Mouse (Mus musculus) granulocyte monocyte progenitor cell, adult 5-6 weeks (primary cell): ENCODE measurements around the gene Syce1l. TPM values are rescaled to one million over a fixed set of nuclear protein-coding genes. Genes with fewer than 3 reads are reported as not detected.

Experiments
- ATAC-seq: replicated peaks from 2 replicates; pipeline ENCODE4 v1.8.0; 2016; ENCODE audit warnings: mild to moderate bottlenecking, moderate TSS enrichment, inconsistent platforms; ENCODE audit not compliant: poor library complexity, severe bottlenecking
- total RNA-seq, 2 experiments: library from RNA; stranded (forward) in 1 of 2; stranded (reverse) in 1 of 2; fragments of 200-712, 200-1000 nt in 1 of 2; fragments of >200 nt in 1 of 2; fragmentation: Nextera tagmentation in 1 of 2; gene quantifications; 2 replicates each; pipeline ENCODE4 v1.2.3; 2014 to 2017

The Syce1l gene
- total RNA-seq (2014; fragmentation: Nextera tagmentation) (not detected in 2 replicates), total RNA-seq (2017) (not detected in 2 replicates)

DNA sequence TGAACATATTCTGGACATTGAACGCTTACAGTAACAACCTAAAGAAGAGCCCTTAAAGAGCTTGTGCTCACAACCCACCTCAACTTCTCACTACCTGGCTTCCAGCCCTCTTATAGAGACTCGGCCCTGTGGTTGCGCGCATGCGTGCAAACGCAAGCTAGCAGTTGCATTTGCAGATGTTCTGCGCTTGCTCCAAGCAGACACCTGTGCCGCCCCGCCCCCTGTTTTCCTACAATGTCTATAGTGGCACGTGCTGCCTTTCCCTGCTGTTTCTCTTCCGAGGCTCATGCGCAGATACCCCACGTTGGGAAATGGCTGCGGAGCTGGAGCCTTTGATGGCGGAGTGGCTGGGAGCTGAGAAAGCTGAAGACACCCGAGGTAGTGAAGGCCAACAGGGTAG lies at the start of gene Syce1l:
Gene Syce1l, plus strand, starts transcription at position 288 of the 400 bp plus-strand sequence.
- no peak for ATAC-seq

DNA sequence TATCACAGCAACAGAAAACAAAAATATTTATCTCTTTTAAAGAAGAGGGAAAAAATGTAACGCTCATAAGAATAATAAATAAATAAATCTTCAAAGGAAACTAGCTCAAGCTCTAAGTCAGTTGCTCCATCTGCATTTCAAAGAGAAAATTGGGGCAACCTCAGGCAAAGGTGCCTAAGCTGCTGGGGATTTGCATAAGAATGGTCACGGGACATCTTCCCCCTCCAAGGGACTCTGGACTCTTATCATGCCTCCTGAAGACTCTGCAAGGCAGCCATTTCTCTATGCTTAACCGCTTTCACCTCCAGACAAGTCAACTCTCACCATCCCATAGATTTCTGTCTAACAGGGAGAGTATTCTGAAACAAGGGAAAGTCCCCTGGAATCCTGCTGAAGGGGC lies 44.6 kb upstream of the Syce1l start:
- ATAC-seq, result no peak

DNA sequence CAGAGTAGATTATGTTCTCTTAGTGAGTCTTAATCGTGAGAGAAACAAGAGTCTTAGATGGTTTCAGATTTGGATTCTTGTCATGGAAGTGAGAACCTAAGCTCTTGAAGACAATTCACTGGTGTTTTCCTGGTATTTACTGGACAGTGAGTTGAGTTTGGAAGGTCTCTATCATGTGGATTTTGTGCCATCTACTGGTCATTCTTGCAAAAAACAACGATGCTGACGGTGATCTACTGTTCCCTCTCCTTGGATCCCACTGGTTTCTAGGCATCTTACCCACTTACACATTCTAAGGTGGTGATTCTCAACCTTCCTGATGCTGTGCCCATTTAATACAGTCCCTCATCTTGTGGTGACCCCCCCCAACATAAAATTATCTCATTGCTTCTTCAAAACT lies 10.4 kb upstream of the Syce1l start:
- no peak for ATAC-seq

DNA sequence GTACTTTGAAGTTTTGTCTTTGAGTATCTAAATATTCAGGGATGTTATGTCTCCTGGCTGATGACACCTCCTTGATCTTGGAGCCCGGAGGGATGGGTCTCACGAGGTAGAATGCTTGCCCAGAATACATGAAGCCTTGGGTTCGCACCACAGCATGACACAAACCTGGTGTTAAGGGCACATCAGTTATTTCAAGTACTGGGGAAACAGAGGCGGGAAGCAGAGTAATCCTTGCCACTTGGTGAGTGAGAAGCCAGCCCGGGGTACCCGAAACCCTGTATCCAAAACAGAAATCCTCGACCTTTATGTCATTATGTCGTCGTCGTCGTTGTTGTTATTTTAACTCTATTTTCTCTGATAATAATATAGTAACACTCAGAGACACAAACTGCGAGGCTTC lies 8.9 kb upstream of the Syce1l start:
- no peak for ATAC-seq

DNA sequence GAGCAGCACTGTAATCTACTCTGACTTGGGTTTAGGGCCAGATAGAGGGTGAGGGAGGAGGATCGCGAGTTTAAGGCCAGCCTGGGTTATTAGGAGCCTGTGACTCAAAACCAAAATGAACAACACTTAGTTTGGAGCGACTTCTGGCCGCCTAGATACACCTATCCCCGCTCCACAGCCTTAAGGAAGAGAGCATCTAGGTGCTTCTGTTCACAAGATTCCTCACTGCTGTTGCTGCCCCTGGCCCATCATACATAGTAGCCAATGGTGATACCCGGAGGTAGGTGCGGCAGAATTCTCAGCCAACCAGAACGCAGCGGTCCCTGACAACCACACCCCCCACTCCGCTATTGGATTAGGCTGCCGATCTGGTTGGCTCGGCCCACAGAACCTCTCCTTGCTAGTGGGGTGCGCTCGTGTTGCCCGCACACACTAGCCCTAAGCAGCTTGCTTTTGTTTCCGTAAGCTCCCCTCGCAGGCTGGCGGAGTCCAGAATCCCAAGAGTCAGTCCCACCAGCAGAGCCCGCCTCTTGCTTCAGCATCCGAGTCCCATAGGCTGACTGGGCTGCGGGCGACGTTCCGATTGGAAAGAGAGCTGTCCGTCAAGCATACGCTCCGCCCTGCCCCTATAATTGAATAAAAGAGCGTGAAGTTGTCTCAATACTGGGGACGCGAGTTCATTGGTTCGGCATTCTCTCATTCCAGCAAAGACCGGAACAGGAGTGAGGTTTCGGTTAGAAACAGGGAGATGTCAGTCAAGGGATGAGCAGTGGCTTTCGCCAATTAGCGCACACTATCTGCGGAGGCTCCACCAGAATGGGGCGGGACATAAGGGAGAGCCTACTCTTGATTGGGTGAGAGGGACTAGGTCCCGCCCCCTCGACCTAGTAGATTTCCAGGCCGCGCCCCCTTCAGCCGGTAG lies 8.1 kb upstream of the Syce1l start, which contains the start of gene Mon1b:
Gene Mon1b, plus strand, starts transcription at position 918 of the 922 bp plus-strand sequence.
- ATAC-seq, result peak; percentile 77

DNA sequence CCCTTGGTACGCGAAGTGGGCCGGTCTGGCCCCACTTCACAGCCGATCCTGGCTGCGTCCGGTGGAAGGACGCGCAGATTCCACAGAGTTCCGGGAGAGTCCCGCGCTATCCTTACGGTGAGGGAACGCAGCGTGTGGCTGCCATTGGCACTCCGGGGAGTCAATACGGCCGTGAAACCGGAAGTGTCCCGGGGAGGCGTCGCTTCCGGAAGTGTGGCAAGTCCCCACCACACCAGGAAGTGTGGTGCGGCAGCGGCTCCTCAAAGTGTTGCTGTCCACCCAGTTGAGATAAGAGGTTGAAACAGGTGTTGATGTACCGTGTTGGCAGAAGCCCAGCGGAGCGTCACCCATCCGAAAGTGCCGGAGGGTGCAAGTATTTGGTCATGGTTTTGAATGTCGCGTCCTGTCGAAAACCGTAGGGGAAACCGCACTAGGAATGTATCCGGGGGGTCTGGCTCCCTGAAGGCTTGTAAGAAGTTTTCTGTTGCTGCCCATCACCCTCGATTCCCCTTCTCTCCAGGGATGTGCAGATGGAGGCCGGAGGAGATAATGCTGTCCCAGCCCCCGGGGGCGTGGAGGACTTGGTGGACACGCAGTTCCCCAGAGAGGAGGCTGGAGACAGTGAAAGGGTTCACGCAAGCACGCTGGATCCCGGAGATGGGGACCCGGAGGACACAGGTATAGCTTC lies 7.3 kb upstream of the Syce1l start:
- peak; percentile 64 for ATAC-seq

DNA sequence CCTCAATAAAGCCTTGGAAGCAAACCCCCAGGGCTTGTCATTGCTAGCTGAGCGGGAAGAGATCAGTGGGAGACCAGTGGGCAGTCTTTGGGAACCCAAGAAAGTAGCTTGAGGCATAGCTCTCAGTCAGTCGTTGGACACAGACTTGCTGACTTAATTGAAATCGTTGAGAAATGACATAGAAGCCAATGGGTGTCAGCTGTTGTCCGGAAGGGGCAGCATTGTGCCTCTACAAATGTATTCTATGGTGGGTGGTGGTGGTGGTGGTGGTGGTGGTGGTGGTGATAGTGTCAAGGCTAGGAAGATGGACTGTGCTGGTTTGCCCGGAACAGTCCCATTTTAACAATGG lies 6.8 kb upstream of the Syce1l start:
- ATAC-seq, result no peak

DNA sequence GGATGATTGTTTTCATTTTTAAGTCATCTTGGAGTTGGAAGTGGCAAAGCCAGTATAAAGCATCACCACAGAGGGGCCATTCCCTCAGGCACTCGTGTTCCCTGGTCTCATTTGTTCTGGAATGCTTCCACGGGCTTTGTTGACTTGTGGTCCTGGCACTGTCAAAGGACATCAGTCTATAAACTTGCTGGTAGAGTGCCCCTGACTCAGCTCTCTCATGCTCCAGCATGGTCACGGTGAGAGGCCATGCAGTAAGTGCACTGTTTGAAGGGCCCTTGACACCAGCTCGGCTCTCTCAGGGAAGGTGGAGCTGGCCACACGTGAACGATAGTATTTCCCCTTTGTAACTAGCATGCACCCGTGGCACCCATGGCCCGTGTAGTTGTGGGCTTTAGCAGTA lies 2.7 kb upstream of the Syce1l start:
- no peak for ATAC-seq

DNA sequence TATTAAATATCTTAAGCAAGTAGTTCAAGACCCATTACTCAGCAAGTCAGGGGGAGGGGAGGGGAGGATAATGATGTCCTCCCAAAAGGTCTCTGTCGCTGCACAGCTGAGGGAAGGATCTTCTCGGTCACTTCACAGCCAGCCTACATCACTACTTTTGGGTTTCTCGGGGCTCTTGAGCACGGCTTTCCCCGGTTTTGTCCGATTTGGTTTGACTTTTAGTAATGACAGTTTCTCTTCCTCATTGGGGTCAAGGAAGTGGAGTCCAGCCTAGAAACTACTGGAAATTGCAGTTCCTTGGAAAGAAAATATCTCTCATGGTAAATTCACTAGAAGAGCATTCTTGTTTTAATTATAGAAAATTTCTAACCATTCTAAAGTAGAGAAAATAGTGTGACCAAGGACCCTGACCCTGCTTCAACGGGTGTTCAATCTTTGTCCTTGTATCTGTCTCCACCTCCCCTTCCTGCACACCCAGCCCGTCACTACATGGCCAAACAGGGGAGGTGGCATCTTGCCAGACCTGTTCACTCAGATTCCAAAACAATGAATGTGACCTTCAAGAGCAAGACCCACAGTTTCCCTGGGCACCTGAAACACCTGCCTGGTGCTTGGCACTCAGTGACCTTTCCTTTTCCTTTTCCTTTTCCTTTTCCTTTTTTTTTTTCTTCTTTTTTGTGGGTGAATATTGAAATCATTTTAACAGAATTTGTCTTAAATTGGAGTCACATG lies 632 bp downstream of the Syce1l start:
- ATAC-seq, result peak; percentile 33

DNA sequence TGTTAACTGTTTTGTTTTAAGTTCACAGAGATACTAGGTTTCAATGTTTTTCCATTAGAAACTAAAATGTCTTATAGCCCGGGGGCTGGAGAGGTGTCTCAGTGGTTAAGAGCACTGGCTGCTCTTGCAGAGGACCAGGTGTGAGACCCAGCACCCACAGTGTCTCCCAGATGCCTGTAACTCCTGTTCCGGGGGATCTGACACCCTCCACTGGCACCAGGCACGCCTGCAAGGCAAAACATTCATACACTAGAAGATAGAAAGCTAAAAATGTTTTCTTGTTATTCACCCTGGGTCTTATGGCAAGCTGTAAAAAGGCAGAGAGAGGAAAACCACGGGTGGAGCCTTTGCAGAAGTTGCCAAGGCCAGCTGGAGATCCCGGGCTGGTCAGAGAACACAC lies 2.2 kb downstream of the Syce1l start:
- no peak for ATAC-seq

DNA sequence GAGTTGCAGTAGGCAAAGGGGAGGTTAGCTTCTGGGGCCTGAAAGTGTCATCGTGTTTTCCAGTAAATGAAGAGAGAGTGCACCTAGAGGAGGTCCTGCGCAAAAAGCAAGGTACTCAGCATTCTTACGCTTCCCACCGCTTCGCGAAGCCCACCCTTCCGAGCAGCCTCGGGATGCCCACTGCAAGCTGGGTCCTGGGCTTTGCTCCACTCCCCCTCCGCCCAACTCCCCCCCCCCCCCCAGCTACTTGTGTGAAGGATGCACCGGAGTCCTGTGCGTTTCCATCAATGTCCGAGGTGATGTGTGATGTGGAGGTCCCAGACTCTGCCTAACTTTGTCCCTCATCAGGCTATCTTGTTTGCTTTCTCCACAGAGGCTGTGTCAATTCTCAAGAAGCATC lies 9.4 kb downstream of the Syce1l start:
- ATAC-seq, result no peak

DNA sequence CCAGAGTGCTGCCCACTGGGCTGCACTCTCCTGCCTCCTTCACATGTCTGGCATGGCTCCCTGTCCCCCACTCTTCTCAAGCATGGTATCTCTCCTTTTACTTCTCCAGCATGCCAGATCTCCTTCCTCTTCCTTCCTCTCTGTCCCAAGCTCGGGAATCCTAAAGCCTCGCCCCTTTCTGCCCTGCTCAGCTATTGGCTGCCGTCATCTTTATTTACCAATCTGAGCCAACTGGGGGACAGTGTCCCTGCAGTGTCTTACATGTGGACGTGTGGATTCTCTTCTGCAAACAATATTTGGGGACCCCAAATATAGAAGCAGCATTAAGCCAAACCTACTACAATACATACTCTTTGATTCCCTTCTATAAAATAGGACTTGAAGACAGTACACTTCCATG lies 10.1 kb downstream of the Syce1l start:
- ATAC-seq, result no peak

DNA sequence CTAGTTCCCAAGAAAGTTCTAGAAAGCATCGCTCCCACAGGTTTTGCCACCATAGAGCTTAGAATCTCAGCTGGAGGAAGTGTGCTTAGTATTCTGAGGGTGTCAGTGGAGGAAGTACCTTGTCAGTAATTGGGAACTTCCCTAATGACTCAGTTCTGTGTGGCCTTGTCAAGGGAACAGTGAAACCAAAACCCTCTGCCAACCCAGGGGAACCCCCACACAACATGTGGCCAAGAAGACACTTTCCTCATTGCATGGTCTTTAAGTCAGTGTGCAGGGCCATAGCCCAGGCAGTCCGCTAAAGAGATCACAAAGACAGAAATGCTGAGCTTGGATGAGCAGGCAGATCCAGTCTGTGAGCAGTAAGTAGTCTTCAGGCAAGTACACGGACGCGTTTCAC lies 13.1 kb downstream of the Syce1l start:
- ATAC-seq, result peak; percentile 98

DNA sequence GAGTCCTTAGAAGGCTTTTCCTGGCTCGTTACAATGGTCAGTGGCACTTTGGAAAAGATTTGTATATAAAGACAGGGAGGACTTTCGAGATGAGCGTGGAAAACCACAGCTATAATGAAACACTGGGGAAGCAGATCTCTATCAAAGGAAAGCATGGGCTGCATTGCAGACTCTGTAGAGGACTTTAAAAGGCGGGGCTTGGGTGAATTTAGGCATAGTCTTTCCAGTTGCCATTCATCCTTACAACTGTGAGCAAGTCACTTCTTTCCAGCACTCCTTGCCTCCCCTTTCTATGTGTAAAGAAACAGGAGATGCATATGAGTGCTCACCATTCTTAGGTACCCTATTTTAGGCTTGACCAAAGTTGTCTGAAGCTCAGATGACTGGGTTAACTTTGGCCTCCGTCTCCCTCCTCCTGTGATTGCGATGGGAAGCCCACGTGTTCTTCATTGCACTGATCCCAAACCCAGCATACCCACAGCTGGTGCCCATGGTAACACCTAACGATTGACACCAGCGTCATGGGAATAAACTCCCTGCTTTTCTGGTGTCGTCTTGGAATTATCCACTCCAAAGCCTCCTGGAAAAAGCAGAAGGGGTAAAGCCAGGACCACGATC lies 13.8 kb downstream of the Syce1l start:
- ATAC-seq, result 0 out of 2 replicates have a peak, but pooled peaks have one; percentile 0

DNA sequence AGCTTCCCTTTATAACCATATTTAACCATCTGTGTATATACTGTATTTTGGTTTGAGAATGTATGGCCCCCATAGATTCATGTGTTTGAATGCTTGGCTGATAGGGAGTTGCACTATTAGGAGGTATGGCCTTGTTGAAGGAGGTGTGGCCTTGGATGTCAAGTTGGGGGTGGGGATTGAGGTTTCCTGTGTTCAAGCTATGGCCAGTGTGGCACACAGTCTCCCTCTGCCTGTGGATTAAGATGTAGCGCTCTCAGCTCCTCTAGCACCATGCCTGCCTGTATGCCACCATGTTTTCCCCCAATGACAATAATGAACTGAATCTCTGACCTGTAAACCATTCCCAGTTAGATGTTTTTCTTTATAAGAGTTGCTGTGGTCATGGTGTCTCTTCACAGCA lies 17.1 kb downstream of the Syce1l start:
- ATAC-seq, result peak; percentile 34; the same call in 1 of the 2 replicates

DNA sequence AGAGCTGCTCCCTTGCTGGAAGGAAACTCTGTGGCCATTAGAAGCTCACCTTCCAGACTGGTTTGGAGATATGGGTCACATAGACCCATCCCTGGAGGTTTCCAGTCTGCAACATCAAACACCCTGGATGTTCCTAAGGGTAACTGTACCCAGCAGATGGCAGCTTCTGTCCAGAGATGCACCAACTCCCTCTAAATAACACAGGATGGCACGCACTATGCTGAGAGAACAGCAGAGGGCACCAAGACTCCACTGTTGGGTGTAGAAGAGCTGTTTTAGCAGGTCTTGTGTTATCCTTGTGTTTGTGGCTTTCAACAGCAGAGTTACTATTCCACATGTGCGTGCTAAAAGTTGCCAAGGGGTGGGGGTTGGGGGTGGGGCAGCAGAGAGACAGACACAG lies 21.5 kb downstream of the Syce1l start:
- peak; percentile 90 for ATAC-seq

DNA sequence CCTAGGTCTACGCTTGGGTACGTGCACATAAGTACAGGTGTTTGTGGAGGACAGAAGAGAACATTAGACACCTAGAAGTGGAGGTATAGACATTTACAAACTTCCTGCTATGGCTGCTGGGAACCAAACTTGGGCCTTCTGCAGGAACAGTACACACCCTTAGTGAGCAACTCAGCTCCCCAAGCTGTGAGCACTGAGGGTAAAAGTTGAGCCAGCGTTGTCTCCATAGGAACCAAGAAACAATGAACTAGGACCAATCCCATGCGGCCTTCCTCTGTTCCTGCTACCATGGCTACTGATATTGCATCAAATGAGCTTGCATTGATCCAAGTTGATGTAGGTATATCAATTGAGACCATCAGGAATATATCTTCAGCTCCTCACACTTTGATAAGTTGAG lies 22.0 kb downstream of the Syce1l start:
- ATAC-seq, result no peak

DNA sequence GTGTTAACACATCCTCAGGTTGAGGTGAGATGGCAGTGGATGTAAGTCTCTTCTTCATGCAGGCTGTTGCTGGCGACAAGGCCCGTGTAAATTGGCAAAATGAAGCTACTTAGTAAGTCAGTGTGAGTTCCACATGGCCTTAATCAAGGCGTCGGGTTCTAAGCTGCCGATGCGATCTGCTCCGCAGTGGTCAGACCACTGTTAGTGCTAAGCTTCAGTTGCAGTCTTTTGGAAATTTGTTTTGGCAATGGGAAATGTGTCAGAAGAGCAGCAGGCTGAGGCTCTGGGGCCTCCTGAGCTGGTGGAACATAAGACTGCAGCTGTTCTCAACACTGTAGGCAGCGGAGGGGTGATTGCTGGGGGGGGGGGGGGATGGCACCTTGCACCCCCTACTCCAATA lies 22.9 kb downstream of the Syce1l start:
- no peak for ATAC-seq

DNA sequence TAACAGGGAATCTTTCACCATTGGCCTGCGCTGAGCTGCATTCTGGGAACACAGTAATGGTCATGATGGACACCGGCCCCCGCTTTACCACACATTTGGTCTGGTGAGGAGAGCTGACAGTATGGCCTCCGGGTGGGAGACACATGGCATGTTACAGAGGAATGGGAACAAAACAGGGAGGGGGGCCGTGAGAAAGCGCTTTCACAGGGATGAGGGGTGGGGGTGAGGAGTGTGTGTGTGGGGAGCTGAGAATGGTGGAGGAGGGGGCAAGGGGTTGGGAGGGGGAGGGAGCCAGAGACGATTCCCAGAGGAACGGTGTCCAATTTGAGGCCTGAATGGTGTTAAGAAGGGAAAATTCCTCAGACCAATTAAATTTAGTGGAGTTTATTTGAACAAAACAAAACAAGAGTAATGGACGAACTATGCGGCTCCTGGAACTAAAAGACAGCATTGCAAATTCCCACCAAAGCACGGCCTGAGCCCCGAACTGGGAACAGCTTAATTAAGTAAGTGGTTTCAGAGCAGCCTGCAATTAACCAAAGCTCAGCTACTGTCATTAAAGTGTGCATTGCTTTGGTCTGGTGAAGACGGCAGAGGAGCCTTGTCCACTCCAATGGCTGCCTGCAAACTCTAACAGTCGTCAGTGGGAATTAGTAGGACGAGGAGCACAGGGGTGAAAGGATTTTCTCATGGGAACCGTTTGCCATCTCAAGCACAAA lies 23.9 kb downstream of the Syce1l start:
- ATAC-seq, result no peak

DNA sequence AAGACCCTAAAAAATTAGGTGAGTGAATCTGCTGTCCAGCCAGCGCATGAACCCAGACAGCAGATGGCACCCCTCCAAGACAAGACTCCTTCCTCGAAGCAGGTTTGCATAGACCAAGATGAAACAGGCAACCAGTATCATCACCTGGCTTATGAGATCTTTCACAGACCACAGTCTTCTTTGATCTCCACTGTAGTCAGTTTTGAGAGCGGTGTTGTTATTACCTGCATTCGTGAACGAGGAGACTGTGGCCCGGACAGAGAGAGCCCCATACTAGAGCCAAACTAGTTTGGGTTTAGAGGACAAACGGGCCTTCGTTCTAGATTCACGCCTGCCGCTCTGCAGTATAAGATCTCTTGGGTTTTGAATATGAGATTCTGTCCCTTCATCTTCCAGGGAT lies 26.9 kb downstream of the Syce1l start:
- ATAC-seq, result no peak
